Mouse (Mus musculus): ENCODE data around the gene Muc1.

The Muc1 gene

GRCm38 (mm10) chr3:89236516-89236915 lies 7.7 kb downstream of the Muc1 start:
- no peak for DNase-seq (ENCODE audit: low spot score)

DNA sequence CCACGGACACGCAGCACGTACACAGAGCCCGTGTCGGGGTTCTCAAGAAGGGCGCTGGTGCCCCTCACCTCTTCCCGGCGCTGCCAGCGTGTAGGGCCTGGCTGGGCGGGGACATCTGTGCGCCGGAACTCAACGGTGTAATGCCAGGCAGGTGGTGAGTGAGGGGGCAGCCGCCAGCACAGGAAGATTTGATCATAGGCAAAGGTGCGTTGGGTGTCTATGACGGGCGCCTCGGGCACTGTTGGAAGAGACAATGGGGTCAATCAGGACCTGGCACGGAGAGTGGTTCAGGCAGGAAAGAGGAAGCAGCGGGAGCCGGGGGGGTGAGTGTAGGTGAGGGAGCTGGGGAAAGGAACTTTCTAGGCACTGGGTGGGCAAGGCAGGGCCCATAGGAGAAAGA lies 8.8 kb downstream of the Muc1 start:
- no peak for DNase-seq (ENCODE audit: low spot score)

- DNase-seq (ENCODE audit: low spot score) = no peak
These were observed 9.6 kb downstream of the Muc1 start for GRCm38 (mm10) chr3:89238494-89238893.

DNA sequence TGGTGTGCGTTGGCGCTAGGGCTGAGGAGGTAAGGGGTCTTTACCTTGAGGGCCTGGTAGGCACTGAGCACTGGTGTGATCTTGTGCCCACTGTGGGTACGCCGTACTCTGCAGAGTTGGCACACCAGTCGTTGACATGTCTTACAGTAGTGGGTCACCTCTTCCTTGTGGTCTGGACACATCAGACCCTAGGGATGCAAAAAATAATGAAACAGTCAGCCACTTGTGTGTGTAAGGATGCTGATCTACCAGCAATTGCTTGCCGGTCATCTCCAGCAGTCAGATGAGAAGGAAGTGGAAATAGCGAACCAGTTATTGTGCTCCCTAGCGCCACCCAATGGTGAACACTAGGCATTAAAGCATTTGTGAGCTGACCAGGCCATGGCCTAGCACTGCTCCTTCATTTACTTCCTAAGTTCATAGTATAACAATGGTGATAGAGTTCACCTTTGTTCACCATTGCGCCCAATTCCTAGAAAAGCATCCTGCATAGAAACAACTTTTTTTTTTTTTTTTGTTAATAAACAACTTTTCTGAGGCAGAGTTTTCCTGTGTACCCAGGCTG lies 13.6 kb downstream of the Muc1 start:
- no peak for DNase-seq (ENCODE audit: low spot score)

- DNase-seq (ENCODE audit: low spot score) = no peak
These were observed 14.8 kb downstream of the Muc1 start for GRCm38 (mm10) chr3:89243609-89244008.

GRCm38 (mm10) chr3:89244158-89244981 lies 15.5 kb downstream of the Muc1 start:
- no peak for DNase-seq (ENCODE audit: low spot score)

DNA sequence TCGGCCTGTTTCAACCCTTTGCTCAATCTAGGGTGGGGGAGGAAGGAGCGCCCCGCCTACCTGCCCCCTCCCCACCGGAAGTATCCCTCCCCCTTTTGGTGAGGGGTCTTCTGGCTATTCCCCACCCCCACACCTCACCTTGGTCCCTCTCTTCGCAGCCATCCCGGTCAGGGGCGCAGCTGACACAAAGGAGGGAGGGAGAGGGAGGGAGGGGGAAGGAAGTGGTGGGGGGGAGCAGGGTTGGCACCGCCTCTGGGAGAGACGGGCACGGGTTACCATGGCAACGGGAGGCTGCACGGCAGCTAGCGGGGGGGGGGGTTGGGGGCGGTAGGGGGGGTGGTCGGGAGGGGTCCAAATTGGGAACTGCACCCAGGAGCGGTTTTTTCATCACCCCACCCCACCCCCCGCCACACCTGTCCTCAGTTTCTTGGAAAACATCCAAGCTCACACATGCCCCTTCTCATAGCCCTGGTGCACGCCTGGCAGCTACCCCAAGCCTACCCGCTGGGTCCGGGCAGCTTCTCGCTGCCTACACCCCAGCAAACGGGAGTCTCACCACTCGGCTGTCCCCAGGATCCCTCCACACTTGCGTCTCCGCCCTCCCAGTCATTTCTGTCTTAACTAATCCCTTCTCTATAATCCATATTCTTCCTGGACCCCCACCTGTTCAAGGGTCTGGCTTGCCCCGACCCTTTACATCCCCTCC lies 16.3 kb downstream of the Muc1 start:
- no peak for DNase-seq (ENCODE audit: low spot score)

DNA sequence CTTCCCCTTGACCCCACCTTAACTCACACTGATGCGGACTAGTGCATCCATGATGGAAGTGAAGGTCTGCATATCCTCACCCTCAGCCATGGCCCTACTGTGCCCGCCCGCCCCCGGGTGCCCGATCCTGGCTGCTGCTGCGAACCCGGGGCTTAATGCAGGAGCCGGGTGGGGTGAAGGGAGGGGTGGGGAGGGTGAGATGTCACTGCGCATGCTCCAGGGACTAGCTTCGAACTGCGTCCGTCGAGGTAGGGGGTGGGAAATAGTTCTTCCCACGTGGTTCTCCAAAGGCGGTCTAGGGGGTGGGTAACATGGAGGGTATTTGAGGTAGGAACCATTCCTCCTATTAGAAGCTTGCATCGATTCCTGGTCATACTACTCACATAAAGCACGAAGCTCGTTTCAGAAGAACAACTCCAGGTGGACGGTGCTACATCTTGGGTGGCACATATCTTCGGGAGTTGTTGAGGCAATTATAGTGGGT lies 16.9 kb downstream of the Muc1 start, which contains the start of gene Krtcap2:
TSS of gene Krtcap2 (plus strand) at position 279 of the 484 bp plus-strand sequence.
- no peak for DNase-seq (ENCODE audit: low spot score)

GRCm38 (mm10) chr3:89246261-89247100 lies 17.6 kb downstream of the Muc1 start, which contains the start of gene Trim46:
Gene Trim46, minus strand, starts transcription at chr3:89246309.
- no peak for DNase-seq (ENCODE audit: low spot score)

DNA sequence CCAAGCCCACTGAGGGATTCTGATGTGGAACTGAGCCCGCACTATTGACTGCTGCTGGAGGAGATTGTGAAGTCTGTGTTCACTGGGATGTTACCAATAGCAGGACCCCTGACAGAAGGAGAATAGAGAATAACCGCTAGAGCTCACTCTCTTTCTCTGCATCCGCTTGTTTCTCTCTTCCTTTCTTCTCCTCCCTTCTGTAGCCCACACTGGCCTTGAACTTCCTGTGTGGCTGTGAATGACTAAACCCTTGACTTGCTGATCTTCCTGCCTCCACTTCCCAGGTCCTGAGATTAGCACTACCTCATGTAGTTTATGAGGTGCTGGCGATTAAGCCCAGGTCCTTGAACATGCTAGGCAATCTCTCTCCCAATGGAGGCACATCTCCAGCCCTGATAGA lies 18.6 kb downstream of the Muc1 start:
- DNase-seq (ENCODE audit: low spot score) = no peak

DNA sequence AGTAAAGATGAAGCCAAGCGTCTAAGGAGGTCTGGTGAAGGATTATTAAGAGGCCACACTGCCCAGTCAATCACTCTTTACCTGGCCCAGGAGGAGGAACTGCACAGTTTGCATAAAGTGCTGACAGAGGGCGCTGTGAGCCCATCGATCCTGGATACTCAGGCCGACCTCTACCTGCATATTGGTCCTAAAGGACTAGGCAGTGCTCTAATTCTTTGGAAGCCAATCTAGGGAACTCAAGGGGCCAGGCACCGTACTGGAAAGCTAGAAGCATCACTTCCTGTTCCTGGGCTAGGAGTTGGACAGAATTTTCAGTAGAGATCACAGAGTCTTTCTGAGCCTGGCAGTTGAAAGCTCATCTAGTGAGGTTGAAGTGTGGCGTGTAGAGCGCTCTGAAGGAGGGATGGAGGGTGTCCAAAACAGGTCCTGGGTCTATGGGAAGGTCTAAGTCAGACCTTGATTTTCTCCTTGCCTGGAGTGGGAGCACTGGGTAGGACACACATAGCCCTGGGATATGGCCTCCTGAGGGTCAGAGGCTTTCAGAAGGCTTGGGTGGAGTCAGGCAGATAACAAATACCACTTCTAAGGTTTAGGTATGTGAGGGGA lies 21.7 kb downstream of the Muc1 start:
- no peak for DNase-seq (ENCODE audit: low spot score)

GRCm38 (mm10) chr3:89251365-89251895 lies 22.6 kb downstream of the Muc1 start:
- DNase-seq (ENCODE audit: low spot score) = no peak

DNA sequence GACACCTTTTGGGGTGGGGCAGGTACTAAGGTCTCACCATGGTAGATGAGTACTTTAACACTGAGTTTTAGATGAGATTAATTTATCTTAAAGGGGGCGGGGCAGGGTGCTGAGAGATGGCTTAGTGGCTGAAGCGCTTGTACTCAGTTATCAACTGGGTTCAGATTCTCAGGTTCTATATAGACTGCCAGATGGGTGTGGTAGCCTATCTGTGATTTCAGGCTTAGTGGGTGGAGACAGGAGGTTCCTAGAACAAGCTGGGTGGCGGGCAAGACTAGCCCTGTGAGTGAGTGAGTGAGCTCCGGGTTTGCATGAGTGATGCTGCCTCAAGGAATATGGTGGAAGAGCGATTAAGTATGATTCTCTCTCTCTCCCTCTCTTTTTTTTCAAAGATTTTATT lies 26.1 kb downstream of the Muc1 start:
- DNase-seq (ENCODE audit: low spot score) = no peak

- no peak for DNase-seq (ENCODE audit: low spot score)
These were observed 27.3 kb downstream of the Muc1 start for GRCm38 (mm10) chr3:89256177-89256576.

DNA sequence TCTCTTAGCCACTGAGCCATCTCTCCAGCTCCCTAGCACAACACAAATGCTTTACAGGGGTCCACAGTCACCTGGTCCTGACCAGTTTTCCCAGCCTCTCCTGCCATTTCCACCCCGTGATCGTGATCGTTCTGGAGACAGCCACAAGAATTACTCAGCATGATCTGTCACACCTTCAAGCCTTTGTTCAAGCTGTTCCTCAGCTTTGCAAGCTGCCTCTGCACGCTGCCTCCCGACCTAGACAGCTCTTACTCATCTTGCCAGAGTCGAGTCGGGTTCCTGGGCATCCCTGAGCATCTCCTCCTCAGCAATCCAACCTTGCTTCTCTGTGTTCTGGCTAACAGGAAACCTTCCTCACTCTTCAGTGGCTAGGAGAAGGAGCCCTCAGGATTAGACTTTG lies 30.2 kb downstream of the Muc1 start, which contains the start of gene Dpm3:
TSS of gene Dpm3 (plus strand) at position 283 of the 400 bp plus-strand sequence.
- DNase-seq (ENCODE audit: low spot score) = no peak

DNA sequence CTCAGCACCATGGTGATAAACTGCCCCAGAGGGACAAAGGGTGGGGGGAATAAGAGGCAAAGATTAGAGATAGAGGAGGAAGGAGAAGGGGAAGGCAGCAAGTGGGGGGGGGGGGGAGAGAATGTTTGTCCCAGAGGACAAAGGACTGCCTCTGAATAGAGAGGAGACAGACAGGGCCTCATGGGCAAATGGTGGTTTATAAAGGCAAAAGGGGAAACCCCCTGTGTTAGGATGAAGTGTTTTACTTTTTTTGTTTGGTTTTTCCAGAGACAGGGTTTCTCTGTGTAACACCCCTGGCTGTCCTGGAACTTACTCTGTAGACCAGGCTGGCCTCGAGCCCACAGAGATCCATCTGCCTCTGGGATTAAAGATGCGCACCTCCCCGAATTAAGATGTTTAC lies 31.4 kb downstream of the Muc1 start:
- DNase-seq (ENCODE audit: low spot score) = no peak

DNA sequence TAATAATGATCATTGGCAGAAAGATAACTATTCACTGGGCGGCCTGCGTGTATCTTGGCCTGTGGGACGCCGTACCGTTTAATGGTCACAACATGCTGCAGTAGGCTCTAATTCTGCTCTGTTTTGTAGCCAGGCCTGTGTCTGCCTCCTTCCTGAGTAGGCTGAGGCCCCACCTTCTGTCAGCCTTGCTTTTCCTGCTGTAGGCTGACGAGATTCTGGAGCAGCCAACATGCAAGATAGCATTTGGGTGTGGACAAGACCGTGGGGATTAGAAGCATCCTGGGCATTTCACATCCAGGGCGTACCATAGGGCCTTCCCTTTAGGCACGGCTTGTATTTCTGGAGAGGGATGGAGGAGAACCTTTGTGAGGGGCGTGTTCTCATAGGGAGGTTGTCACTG lies 33.6 kb downstream of the Muc1 start:
- no peak for DNase-seq (ENCODE audit: low spot score)

DNA sequence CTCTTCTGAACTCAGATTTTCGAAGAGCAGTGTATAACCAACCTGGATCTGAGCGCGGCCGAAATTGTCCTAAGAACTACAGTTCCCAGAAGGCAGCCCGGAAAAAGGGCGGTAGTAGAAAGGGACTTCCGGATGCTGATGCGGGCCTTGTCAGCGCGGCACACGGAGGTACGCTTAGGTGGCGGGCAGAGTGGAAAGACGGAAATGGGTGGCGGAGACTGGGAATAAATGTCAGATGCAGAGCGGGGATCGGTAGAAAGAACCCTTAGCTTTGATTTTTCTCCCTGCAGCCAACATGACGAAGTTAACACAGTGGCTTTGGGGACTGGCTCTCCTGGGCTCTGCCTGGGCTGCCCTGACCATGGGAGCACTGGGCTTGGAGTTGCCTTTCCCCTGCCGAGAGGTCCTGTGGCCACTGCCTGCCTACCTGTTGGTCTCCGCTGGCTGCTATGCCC lies 37.6 kb downstream of the Muc1 start:
- no peak for DNase-seq (ENCODE audit: low spot score)

GRCm38 (mm10) chr3:89268916-89269315 lies 40.1 kb downstream of the Muc1 start:
- DNase-seq (ENCODE audit: low spot score) = no peak

GRCm38 (mm10) chr3:89270051-89270755 lies 41.3 kb downstream of the Muc1 start, which contains the start of gene Slc50a1:
Gene Slc50a1, minus strand, starts transcription at chr3:89270570.
- DNase-seq (ENCODE audit: low spot score) = no peak

Data from layer of hippocampus, adult 9-10 months (tissue).